Mouse (Mus musculus) 3134 (cell line): Measurements from ENCODE around the gene Trim9.

Experiments
- DNase-seq: peaks from one replicate; pipeline ENCODE4 v3.0.0-alpha.2; 2011; ENCODE audit warnings: low spot score; ENCODE audit not compliant: insufficient read length; ENCODE audit errors: extremely low read depth

Trim9 gene

DNA sequence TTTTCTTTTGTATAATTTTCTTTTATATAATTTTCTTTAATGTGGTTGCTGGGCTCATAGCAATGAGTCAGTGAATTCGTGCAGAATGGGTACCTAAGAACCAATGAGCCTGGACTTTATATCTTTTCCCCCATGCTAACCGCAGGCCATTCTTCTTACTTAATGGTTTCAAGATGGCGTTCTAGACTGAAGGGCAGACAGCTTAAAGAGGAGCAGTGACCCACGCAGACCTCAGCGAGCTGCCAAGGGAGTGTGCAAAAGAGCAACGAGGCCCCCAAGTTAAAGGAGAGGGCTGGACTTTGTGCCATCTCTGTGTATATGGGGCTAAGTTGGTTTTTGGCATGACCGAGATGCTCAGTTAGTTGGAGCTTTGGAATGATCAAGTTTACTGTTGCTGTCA is 83.7 kb downstream of the Trim9 start:
- no peak for DNase-seq

DNA sequence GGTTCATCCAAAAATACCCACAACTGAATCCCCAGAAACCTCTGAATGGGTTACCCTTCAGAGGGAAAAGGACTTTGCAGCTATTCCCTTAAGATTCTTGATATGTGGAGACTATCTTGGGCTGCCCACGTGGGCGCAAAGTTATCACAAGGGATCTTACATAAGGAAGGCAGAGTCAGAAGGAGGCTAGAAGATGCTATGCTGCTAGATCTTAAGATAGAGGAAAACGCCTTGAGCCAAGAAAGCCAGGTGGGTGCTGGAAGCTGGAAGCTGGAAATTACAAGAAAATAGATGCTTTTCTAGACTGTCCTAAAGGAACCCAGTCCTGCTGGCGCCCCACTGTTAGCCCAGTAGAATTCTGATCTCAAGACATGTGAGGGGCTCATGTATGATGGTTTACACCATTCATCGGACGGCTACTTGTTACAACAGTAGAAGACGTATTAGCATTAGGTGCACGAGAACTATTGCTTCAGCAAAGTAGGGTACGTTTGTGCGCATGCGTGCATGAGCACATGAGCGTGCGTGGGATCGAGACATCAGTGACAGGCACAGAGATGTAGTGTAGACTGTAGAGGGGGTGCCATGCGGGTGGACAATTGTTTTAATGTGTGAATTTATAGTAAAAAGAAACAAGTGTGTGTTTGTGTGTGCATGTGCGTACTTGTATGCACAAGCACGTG is 85.0 kb downstream of the Trim9 start:
- DNase-seq = no peak

DNA sequence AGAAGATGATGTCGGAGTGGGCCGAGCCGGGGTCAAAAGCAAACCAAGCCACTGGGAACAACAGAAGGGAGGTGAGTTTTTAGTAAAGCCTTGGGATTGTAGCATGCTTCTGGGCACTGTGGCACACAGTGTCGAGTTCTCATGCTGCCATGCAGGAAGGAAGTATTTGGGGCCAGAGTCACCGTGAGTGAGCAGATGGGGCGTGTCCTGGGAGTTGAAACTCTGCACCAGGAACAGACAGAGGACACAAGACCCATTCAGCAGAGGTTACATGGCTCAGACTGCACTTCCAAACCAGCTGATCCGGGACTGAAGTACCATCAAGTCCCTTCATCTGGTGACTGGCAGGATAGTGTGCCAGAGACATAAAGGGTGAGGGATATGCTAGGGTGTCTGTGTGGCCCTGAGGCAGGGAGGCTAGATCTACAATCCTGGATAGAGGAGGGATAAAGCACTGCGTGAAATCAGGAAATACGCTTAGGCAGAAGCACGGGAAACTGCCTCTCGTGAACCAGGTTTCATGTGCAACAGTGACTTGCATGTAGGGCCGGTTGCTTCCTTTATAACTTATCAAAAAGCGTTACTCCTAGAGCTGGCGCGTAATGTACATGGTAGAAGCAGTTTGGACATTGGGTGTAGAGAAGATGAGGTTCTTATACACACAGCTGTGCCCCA is 96.1 kb downstream of the Trim9 start:
- DNase-seq = no peak

DNA sequence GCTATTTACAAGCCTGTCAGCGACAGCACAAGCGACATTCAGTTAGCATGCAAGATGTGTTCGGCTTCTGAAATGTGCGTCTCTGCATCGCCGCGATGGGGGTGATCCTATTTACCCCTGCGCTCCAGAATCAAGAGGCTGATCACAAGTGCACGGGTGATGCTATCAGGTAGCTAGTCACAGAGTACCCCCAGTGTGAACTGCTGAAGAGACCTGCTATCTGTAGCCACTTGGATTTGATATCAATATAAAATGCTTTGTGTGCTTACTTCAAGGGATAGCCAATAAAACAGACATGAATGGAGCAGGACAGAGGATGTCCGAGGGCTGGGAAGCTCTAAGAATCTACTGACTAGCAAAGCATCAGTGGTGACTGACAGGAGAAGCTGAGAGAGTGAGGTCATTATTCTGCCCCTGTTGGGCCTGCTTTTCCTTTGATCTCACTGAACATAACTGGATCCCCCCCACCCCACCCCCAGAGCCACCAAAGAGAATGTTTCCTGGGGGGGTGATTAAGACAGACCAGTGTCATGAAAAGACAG is 97.7 kb downstream of the Trim9 start:
- DNase-seq = no peak

DNA sequence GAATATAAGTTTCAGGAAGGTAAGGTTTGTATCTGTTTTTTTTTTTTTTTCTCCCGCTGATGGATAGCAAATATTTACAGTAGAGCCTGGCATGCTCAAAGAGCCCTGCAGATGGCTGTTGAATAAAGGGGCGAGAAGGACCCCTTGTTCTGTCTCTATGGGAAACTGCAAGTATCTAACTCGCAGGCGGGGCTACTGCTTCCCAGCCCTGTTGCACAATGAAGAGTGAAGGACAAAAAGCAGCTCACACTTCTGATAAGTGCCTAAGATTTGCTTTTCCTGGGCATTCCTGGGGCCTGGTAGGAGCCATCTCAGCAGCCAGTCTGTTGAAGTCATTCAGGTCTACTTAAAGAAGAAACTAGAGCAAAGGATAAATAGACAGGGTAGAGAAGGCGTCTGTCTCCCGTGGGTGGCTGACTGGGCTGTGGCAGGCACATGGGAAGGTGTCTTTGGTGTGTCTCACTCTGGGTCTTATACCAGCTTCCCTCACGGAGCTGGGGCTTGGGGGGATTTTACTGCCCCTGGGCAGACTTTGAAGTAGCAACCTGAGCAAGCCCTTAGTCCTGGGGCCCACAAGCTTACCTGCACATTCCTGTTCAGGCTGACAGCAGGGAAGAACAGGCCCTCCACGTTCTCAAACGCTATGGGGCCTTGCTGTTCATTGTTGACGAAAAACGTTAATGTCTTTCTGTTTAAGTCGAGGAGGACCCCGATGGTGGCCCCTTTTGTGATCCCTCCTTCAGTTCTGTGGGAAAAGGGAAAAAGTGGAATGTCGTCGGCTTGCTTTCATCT is 99.5 kb downstream of the Trim9 start:
- no peak for DNase-seq

DNA sequence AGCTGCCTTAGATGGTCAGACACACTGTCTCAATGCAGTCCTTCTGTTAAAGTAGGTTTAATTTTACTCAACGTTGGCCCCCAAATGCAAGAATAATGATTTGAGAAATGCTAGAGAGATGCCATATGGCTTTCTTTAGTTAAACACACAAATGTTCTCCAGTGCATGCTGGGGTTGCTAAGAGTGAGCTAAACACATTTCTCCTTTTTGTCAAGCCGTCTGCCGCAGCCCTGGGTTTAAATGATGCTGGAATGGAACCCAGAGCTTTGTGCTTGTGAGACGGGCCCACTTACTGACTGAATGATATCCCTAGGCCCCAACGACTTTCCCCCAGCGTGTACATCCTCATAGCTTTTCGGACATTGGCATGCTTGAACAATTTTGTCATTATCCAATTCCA is 104.9 kb downstream of the Trim9 start:
- DNase-seq = no peak

DNA sequence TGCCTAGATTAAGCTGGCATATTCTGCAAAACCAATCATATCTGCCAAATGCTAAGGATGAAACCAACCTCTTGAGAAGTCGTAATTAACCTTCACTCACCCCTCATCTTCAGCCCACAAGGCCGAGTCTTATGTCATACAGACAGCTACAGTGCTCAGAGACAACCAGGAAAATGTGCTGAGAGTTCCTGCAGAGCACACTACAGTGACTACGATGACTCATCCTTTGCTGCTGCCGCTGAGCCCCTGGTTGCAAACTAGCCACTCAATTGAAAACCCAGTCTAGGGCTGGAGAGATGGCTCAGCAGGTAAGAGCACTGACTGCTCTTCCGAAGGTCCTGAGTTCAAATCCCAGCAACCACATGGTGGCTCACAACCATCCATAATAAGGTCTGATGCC is 107.7 kb downstream of the Trim9 start:
- DNase-seq = no peak

DNA sequence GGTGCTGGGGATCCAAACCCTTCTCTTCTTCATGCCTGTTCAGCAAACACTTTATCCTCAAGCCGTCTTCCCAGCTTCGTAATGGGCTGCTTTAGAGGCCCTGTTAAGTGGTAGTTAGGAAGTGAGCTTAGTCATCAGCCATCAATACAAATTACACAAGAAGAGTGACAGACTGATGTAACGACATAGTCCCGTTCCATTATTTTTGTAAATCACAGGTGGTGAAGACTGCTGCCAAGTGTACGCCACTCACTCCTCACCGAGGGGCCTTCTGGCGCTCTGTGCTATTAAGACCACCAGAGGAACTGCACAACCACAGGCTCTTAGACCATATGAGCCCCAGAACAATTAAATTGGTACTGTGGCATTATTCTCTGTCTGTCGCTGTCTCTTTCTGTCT is 108.8 kb downstream of the Trim9 start:
- no peak for DNase-seq

DNA sequence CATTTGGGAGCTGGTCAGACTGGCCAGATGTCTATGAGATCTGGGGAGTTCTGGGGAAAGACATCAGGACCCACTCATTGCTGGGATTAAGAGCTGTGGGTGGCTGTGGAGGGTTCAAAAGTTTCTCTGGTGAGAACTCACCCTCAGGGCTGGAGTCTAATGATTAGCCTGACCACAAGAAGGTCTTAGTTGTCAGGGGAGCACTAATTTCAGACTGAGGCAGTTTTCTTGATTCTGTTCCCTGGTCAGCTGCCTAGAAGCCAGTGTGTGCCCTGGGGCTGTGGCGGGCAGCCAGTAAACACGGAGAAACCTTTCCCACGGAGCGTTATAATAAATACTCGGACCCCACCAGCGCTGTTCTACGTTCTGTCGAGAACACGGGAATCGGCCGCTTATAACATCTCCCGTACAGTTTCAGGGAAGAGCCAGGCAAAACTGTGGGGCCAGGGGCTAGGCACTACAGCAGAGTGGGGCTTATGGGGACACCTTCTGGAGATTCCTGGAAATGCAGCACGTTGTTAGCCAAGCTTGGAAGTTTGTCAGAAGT is 112.4 kb downstream of the Trim9 start:
- peak; percentile 42 for DNase-seq

DNA sequence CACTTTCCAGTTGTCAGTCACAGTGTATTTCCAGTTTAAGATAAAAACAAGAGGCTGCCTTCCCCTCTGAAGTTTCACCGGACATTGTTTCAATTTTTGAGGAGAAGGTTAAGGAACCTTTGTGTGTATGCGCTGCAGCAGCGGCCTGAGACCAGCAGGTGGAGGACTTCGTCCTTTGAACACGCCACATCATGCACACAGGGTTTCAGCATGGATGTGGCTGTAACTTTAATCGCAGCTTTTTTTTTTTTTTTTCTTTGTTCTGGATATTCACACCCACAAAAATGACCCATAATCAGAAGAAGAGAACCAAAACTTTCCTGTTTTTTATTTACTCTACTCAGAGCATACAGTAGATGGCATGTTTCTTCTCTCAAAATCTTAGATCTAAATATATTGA is 113.0 kb downstream of the Trim9 start:
- DNase-seq = peak; percentile 14

DNA sequence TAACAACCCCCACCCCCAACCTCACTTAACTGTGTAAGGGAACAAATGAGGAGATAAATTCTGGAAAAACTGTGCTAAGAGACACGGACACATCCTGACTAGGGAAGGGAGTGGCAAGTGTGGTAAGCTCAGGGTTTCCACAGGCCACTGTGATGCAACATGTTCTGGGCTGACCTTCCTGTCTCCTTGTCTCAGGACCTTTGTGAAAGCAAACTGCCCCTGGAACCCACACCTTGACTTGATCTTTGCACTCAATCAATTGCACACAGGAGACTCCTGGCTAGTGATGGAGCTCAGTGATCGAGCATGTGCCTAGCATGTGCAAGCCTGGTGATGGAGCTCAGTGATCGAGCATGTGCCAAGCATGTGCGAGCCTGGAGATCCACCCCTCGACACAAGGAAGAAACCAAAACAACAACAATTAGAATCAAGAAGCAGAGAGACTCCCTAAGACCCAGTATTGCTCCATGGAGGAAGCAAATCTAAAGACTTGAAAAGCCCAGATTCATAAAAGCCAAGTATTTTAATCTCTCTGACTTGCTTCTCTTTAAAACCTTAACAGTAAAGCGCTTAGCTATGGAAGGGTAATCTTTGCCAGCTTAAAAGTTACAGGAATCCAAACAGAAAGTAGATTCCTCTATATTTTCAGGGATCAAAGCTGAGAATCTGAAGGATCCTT is 113.6 kb downstream of the Trim9 start:
- no peak for DNase-seq

DNA sequence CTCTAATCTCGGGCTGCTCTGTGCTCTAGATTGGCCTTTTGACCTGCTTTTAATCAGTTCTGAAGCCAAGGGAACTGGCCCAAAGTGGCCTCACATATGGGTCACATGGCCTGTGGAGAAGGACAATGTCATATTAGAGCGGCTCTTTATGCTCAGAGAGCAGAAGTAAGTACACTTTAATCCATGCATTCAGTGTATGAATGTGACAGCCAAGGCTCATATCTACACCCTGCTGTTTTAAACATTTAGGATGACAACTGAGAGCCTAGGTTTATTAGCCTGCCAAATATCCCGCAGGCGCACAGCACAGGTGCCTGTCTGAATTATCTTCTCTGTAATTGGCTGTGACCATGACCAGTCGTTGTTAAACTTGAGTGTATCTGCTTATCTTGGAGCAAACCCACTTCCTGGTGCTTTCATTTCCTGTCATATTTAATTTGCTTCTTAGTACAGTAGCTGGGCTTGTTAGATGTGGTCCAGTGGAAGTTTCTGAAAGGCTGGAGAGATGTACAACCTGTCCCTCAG is 115.3 kb downstream of the Trim9 start:
- no peak for DNase-seq

DNA sequence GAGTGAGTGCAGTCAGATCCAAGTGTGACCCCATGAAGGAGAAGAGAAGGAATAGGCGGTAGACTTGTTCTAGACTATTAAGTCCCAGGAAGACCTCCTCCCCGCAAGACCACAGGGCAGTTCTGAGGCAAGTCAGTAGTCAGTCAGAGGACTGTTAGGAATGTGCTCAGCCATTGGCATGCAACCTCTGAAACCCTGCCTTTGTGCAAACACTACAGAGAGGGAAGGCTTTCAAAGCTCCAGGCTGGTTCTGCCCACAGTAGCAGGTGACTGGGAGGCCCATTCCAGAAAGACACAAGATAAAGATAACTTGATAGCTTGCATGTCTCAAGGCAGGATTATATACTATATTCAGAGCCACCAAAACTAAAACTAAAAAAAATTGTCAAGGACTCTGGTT is 116.1 kb downstream of the Trim9 start, which contains the start of gene Pygl:
Pygl (minus strand) TSS at position 195 of the 400 bp plus-strand sequence.
- no peak for DNase-seq

DNA sequence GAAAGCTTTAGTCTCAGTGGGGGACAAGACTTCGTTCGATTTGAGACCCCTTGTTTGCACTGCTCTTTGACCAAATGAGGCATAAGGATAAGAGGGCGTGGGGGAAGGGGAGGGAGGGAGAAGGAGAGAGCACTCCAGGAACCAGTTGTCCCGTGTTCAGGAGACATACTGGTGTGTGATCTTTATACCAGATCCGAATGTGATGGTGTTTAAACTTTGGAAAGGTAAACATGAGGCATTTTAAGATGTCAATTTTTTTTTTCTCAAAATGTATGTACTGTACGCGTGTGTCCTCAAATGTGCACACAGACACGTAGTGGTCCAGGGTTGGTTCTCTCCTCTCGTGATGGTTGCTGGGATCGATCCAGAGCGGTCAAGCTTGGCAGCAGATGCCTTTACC is 119.3 kb downstream of the Trim9 start:
- no peak for DNase-seq

DNA sequence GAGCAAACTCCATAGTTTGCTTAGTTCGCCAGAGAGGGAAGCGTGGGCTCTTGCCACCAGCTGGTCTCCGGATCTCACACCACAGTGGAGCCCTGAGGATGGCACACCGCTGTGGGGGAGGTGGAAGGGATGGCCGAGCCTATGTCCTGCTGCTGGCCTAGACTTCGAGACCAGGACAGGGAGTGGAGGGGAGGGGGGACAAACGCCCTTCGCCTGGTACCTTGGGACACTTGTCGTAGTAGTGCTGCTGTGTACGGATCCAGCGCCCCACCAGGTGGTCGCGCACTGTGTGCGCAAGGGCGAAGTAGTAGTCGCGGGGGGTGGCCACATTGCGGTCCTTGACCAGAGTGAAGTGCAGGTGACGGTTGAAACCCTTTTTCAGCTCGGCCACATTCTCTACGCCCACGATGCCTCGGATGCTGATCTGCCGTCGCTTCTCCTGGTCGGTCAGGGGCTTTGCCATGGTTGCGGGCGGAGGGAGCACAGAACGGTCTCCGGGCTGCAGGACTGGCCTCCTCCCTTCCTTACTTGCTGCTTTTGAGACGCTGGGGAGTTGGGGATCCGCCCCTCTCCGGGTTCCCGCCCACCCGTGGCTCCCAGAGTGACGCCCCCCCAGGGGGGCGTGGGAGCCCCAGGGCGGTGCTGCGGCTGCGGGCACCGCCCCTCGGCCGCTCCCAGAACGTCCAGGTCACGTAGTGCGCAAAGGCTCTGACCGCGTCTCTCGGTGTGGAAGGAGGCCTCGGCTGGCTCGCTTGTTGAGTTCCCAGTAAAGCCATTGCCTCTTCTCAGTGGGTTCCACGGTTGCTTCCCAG is 120.1 kb downstream of the Trim9 start:
- no peak for DNase-seq

DNA sequence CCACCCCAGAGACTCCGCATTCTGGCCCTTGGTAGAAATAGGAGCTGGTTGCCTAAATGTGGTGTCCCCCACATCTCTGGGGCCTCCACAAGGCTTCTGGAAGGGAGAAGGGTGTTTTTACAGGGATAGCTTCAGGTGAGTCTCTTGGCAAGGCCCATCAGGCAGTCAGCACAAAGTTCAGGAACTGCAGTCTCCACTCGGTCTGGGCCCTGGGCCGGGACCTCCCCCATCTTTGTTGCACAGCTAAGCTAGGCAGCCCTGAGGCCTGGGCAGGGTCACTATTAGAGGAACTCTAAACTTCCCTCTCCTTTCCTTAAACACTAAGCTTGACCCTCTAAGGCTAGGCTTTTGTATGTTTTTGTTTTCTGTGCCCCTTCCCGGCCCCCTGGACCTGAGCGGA is 120.8 kb downstream of the Trim9 start:
- DNase-seq = no peak

DNA sequence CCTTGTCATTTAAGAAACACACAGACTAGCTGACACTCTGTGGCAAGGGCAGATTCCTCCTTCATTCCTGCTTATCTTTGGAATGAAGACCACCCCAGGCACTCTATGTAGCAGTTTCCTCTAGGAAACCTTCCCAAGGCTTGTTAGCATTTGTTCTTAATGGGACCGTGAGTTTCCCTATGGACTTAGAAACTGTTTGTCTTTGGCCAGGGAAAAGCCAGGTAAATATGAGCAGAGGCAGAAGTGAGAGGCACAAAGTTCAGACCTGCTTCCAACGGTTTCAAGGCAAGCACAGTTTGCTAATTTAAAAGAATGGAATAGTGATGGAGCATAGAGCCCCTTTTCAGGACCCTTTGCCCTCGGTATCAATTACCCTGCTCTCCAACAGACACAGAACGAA is 124.1 kb downstream of the Trim9 start:
- DNase-seq = no peak

DNA sequence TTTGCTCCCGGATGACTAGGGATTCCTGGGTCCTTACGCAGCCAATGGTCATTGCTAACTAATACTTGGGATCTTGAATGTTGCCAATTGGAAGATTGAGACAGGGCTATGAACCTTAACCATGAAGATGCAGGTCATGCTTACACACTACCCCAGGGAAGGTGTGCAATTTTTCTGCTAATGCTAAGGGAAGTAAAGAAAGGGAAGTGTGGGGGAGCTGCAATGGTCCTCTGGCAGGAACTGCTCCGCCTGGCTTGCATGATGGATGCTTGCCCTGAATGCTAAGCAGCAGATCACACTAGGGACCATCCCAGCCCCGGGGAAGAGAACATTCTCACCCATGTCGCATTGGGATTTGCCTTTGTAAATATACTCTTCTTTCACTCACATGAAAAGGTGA is 126.0 kb downstream of the Trim9 start:
- no peak for DNase-seq

DNA sequence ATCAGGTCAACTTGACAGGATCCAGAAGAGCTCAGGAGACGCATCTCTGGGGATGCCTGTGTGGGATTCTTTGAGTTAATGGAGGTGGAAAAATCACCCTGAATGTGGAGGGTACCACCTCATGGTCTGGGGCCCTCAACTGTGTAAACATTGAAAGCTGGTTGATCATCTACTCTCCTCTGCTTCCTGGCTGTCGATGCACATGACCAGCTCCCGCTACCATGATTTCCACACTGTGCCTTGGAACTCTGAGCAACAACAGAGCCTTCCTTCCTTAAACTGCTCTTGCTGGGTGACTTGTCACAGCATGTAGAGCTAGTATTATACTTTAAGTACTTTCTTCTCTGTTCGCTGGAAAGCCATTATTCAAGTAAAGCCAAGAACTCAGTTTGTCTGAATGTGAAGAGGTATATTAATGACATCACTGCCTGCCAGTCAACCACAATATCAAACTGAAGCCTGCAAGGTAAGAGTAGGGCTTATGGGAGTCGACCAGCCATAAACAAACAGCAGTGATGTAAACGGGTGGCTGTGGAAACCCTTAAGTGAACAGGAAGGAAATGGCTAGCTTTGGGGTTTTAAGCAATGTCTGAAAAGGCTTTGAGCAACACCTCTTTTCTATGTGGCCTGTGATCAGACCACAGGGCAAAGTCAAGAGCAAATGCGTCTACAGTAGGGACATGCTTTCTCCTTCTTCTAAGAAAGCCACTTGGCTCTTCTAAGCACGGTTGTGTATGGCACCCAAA is 128.4 kb downstream of the Trim9 start:
- DNase-seq = no peak
